26 mouse cellular contexts compared by ENCODE assay signal in genomic region chr11:98791448-98791847, GRCm38 (mm10).
"Had no signal": no experiment of that assay in that cellular context is flagged by ENCODE, and none has a peak within 500 bp of the region (broad histone marks: within the 10 kb centered on the region; RNA-seq: fewer than 3 reads in every experiment).

No protein-coding gene starts in this region.

- DNase-seq: gastrocnemius, postnatal 14 days; gastrocnemius, postnatal 36 days; heart, adult 11 months; heart, adult 2 months; heart, postnatal 14 days; heart, postnatal 36 days; kidney, adult 11 months; kidney, adult 2 months; kidney, adult 9 months; kidney, postnatal 14 days; kidney, postnatal 36 days; layer of hippocampus, adult 9-11 months; layer of hippocampus, postnatal 36 days; liver had no signal

- H3K9ac ChIP-seq: heart, embryonic 13.5 days; heart, embryonic 15.5 days; hindbrain, embryonic 13.5 days; hindbrain, embryonic 15.5 days; limb, embryonic 12.5 days; liver, embryonic 12.5 days had no signal

- H3K36me3 ChIP-seq: heart, embryonic 13.5 days; heart, embryonic 15.5 days; hindbrain, embryonic 13.5 days; hindbrain, embryonic 15.5 days; kidney, embryonic 15.5 days; limb, embryonic 10.5 days; limb, embryonic 12.5 days; liver, embryonic 12.5 days had no signal

- H3K27ac ChIP-seq: heart, adult 2 months; heart, embryonic 13.5 days; heart, embryonic 15.5 days; hindbrain, embryonic 13.5 days; hindbrain, embryonic 15.5 days; hindbrain, postnatal 0 days; kidney, embryonic 15.5 days; limb, embryonic 10.5 days; limb, embryonic 12.5 days; liver, embryonic 12.5 days; liver, embryonic 14.5 days had no signal

- H3K9me3 ChIP-seq: heart, embryonic 13.5 days; heart, embryonic 15.5 days; hindbrain, embryonic 13.5 days; hindbrain, embryonic 15.5 days; kidney, embryonic 15.5 days; limb, embryonic 10.5 days; limb, embryonic 12.5 days; liver, embryonic 12.5 days had no signal

- H3K4me2 ChIP-seq: heart, embryonic 11.5 days; heart, embryonic 13.5 days; heart, embryonic 15.5 days; hindbrain, embryonic 13.5 days; hindbrain, embryonic 15.5 days; kidney, embryonic 15.5 days; limb, embryonic 12.5 days; liver, embryonic 12.5 days had no signal

- ATAC-seq: hindbrain, postnatal 0 days; intestine, embryonic 16.5 days; liver, embryonic 12.5 days had no signal

- H3K4me3 ChIP-seq: heart, adult 2 months; heart, embryonic 13.5 days; heart, embryonic 15.5 days; hindbrain, embryonic 13.5 days; hindbrain, embryonic 15.5 days; kidney, embryonic 15.5 days; limb, embryonic 10.5 days; limb, embryonic 12.5 days; liver, embryonic 12.5 days had no signal

- H3K27me3 ChIP-seq: heart, embryonic 13.5 days; heart, embryonic 15.5 days; hindbrain, embryonic 13.5 days; hindbrain, embryonic 15.5 days; kidney, embryonic 15.5 days; limb, embryonic 12.5 days; liver, embryonic 12.5 days had no signal
